Mouse (Mus musculus): ENCODE results near the gene Pgam1.
"Not testable (repeated sequence)": the region's sequence is repeated elsewhere in the genome, so short reads cannot be mapped to it uniquely, and the experiment has no call there.

The Pgam1 gene

DNA sequence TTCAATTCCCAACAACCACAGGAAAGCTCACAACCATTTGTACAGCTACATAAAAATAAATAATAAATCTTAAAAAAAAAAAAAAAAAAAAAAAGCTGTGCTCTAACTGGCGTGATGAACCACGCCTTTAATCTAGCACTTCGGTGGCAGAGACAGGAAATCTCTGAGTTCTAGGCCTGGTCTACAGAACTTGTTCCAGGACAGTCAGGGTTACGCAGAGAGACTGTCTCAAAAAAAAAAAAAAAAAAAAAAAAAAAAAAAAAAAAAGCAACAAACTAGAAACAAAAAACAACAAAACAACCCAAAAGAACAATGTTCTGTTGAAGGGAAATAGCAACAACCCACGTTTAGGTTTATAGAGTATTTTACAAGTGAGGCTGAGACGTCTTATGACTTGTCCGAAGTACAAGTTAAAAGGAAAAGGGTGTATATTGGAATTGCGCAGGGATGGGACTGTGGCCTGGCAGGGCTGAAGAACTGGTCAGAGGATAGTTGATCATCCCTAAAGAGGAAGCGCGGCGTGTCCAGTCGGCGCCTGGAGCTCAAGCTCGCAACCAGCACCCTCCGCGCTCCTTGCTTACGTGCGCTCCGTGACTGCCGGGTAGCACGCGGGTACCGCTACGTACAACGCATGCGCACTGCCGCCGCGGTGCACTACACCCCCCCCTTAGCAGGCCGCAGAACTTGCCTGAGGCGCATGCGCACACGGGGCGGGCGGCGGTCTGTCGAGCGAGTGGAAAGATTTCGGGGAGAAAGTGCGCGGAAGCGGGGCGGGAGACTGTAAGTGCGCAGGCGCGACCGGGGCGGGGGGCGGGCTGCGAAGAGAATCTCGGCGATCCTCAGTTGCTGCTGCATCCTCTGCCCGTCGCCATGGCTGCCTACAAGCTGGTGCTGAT, at the start of gene Pgam1:
Gene Pgam1, plus strand, starts transcription at position 746 of the 896 bp plus-strand sequence.
- DNase-seq (ENCODE audit: extremely low read depth, low read depth): peak; percentile 96

DNA sequence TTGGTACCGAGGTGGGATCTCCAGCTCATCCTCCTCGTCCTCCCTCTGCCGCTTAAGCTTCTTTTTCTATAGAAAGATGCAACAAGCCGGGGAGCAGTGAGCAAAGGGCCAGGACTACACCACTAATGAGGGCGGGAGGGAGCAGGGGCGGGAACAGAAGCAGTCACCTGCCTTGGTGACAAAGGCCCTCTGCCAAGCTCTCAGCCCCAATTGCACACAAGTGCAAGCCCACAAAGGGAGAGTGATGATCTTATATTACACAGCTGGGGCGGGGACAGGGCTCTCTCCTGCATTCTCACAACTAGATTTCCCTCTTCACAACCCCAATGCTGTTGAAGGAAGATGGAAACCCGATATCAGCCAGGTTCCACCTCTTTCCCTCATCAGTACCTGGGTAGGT, 45.0 kb upstream of the Pgam1 start:
- DNase-seq (ENCODE audit: extremely low read depth, low read depth): no peak

- no peak for DNase-seq (ENCODE audit: extremely low read depth, low read depth)
These were observed 42.4 kb upstream of the Pgam1 start for GRCm38 (mm10) chr19:41869296-41869695.

GRCm38 (mm10) chr19:41869946-41870345, 41.8 kb upstream of the Pgam1 start:
- not testable (repeated sequence) for DNase-seq (ENCODE audit: extremely low read depth, low read depth)

DNA sequence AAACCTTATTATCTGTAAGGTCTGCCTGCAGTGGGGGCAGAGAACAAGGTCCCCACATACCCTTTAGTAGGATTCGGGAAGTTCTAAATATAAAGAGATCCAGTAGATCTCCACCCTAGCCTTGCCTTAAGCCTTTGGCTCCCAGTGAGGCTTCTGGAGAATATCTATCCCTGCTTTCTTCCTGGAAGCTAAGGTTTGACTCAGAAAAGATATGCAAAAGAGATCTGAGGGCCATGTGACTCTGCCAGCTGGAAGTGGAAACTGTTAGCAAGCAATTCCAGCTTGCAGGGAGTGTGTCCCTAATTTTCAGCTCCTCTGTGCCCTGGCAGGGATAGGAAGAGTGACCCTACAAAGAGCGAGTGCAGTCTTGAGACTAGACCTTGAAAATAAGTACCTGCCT, 39.4 kb upstream of the Pgam1 start:
- DNase-seq (ENCODE audit: extremely low read depth, low read depth): no peak

GRCm38 (mm10) chr19:41874356-41874755, 37.4 kb upstream of the Pgam1 start:
- no peak for DNase-seq (ENCODE audit: extremely low read depth, low read depth)

DNA sequence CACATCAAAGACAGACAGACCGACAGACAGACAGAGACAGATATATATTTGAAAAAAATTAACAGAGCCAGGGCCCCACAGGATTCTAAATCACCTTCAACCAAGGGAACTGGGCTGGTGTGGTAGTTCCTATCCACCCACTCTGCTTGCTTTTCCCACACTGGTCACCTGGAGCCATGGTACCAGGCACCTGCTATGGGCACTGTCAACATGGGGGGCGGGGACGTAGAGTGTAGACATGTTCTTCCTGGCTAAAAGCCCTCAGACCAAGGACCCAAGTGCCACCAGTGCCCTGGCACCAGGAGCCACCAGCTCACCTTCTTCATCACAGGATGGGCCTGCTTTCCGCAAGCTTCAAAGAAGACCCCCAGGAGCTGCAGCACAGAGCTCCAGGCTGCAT, 29.9 kb upstream of the Pgam1 start:
- DNase-seq (ENCODE audit: extremely low read depth, low read depth): no peak

GRCm38 (mm10) chr19:41883882-41884281, 27.8 kb upstream of the Pgam1 start:
- no peak for DNase-seq (ENCODE audit: extremely low read depth, low read depth)

DNA sequence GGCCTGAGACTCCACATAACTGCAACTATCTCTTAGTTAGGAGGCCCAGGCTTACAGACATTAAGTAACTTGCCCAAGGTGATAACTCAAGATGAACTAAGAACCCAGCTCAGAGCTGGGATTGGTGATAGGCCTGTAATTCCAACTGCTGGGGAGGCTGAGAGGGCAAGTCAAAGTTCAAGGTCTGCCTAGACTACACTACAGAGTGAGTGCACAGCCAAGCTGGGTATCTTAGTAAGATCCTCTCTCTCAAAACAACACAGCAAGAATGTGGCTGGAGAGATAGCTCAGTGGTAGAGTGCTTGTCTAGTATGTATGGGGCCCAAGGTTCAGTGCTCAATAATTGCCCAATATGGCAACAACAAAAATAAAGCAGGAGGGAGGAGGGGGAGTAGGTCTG, 23.5 kb upstream of the Pgam1 start:
- no peak for DNase-seq (ENCODE audit: extremely low read depth, low read depth)

GRCm38 (mm10) chr19:41894959-41895358, 16.8 kb upstream of the Pgam1 start:
- DNase-seq (ENCODE audit: extremely low read depth, low read depth): peak; percentile 61

- DNase-seq (ENCODE audit: extremely low read depth, low read depth): peak; percentile 96
These were observed 16.0 kb upstream of the Pgam1 start, which contains the start of gene Rrp12 for GRCm38 (mm10) chr19:41895460-41896318. Gene Rrp12 (minus strand): TSS chr19:41896173.

DNA sequence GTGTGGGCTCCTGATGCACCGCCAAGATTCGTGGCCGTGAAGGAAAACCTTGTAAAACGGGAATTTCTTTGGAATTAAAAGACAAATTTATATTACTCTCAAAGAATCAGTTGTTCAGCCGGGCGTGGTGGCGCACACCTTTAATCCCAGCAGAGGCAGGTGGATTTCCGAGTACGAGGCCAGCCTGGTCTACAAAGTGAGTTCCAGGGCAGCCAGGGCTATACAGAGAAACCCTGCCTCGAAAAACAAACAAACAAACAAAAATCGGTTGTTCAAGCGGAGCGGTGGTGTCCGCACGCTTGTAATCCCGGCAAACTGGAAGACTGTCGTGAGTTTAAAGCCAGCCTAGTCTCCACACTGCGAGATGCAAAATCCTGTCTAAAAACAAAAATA, 15.4 kb upstream of the Pgam1 start:
- no peak for DNase-seq (ENCODE audit: extremely low read depth, low read depth)

GRCm38 (mm10) chr19:41898860-41899259, 12.9 kb upstream of the Pgam1 start:
- peak; percentile 71 for DNase-seq (ENCODE audit: extremely low read depth, low read depth)

DNA sequence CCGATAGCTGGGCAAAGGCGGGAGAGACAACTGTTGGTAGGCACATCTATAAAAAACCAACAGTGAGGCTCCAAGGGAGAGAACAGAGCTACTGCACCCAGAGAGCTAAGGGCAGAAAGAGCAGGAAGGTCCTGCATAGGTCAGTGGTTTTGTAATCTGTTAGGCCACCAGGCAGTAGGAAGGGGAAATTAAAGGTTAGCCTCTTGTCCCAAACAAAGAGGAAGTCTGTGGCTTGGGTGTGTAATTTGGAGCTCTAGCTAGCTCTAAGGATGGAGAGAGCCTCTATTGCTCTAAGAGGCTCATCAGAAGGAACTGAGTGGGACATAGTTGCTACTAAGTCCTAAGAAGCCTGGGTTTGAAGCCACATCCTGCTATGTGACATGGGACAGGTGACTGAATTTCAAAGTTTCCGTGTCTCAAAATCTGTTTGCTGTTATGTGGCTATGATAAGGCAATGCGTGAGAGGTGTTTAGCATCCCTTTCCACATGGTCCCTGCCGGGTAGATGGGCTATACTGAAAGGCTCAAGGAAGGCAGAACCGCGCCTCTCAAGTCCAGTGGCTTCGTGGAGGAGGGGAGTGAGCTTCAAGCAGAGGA, 11.1 kb upstream of the Pgam1 start:
- DNase-seq (ENCODE audit: extremely low read depth, low read depth): peak; percentile 68

- peak; percentile 98 for DNase-seq (ENCODE audit: extremely low read depth, low read depth)
These were observed 10.0 kb upstream of the Pgam1 start for GRCm38 (mm10) chr19:41901696-41902095.

- DNase-seq (ENCODE audit: extremely low read depth, low read depth): peak; percentile 65
These were observed 8.7 kb upstream of the Pgam1 start for GRCm38 (mm10) chr19:41902848-41903593.

- no peak for DNase-seq (ENCODE audit: extremely low read depth, low read depth)
These were observed 6.5 kb upstream of the Pgam1 start for GRCm38 (mm10) chr19:41905246-41905645.

DNA sequence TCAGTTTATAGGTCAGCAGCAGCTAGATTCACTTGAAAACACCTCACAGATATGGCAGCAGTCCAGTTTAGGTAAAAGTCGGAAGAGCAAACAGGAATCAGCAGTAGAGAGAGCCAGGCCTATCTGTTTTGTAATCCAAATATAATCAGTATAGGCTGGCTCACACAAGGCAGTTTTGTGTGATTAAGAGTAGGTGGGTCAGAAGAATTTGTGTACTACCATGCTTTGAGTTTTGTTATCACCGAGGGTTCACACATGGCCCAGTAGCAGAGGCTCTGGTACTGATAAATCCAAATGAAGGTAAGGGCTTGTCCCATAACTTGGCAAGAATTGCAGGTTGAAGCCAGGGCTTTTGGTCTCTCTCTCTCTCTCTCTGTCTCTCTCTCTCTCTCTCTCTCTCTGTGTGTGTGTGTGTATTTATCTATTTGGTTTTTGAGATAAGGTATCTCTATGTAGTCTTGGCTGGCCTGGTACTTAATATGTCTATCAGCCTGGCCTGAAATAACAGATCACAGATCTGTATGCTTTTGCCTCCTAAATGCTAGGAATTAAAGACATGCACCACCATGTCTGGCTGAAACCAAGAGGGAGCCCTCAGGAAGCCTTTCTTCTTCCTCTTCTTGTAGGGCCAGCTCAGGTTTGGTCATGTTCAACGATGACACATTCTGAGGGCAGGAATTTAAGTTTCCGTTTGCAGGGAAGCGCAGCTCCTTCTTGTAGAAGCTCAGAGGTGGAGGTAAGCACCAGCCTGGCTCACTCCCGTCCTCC, 5.2 kb upstream of the Pgam1 start:
- peak; percentile 59 for DNase-seq (ENCODE audit: extremely low read depth, low read depth)

DNA sequence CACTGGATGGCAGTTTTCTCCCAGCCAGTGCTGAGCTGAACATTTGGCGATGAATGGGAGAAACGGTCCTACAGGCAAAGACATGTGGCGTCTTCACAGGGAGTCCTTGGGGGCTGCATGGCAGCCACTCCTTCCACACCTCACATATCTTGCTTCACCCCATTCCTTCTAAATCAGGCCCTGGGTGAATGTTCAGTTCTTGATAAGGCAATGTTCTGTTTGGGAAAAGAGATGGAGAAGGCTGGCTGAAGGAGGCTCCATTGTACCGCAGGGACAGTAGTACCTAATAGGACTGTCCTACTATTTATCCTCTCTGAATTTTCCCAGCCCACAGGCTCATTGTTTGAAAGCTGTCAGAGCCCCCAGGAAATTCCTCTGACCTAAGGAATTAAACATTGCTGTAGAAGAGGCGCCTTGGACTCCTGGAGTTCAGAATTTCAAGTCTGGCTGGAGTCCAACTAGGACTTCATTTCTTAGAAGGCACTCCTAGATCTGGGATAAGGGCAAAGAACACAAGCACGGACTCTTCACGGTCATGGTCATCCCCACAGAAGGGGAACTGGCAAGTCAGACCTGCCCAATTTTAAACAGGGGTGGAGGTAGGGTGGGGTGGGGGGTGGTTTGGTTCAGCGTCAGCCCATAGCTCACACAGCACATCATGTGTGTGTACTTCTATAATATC, 4.5 kb upstream of the Pgam1 start:
- DNase-seq (ENCODE audit: extremely low read depth, low read depth): peak; percentile 79

DNA sequence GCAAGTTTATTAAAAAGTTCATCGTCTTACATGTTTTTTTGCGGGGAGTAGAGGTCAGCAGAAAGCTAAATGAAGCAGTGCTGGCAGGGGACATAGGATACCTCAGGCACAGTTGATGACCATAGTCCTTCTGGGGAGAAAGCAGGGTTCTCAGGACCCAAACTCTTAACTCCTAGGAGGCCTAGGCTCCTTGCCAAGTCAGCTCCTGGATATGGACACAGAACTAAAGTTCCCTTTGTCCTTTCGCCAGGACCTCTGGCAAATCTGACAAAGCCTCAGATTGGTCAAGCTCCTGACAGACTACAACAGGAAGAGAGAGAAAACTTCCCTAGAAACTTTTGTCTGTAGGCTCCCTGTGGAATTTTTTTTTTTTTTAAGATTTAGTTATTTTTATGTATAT, 3.0 kb upstream of the Pgam1 start:
- DNase-seq (ENCODE audit: extremely low read depth, low read depth): no peak
